Mouse (Mus musculus): ENCODE results near the gene Rnh1. TPM values are rescaled to one million over a fixed set of nuclear protein-coding genes. Genes with fewer than 3 reads are reported as not detected.

Rnh1 gene
- total RNA-seq, 2 experiments from 2014 or later, result 71.5 to 77.6 TPM

DNA sequence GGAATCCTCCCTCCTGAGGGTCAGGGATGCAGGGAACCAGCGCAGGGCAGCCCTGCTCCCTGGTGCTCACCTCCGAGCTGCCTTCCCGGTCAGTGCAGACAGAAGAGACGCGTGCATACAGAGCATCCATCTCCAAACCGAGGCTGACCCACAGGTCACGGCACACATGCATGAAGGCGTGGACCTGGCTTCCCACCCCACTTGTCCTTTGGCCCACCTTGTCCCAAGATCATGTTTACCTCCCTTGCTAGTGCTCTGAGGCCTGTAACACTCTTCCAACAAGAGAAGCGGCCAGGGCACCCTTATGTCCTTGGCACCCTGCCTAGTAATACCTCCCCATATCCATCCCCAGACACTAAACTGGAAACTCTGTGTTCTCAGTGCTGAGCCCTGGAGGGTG lies 56.8 kb downstream of the Rnh1 start:
- no peak for DNase-seq

Small RNA genes within 50 kb of the gene (microRNA-seq; reads per million reads assigned to microRNA genes)
- 110 to 403 reads per million in 2 experiments for gene Mir210

Other genes with a start within 250 kb of the Rnh1 start
- 1 to 10 TPM; 3.5 to 4.3 TPM for gene Pgghg, start 231.5 kb downstream of the Rnh1 start, total RNA-seq (2021)
- gene Ifitm5, start 222.6 kb downstream of the Rnh1 start, total RNA-seq (2021), result under 1 TPM in 1 of 2 experiments, not detected in 1; 0.46 TPM
- gene Gm45717, start 216.9 kb downstream of the Rnh1 start, total RNA-seq (2021), result not detected
- gene Ifitm2, start 216.9 kb downstream of the Rnh1 start, total RNA-seq (2021), result 10 to 100 TPM; 98.8 to 99.4 TPM
- gene Ifitm1, start 205.6 kb downstream of the Rnh1 start, total RNA-seq (2021), result 1 to 10 TPM; 2.6 to 8.3 TPM
- gene Ifitm3, start 162.1 kb downstream of the Rnh1 start, total RNA-seq (2021), result 100 to 1,000 TPM in 1 of 2 experiments, 10 to 100 TPM in 1; 94.8 to 129 TPM
- gene Ifitm6, start 154.9 kb downstream of the Rnh1 start, total RNA-seq (2021), result not detected
- not detected for gene Gm17387, start 143.7 kb downstream of the Rnh1 start, total RNA-seq (2021)
- not detected for gene B4galnt4, start 111.8 kb downstream of the Rnh1 start, total RNA-seq (2021)
- 1 to 10 TPM in 1 of 2 experiments, under 1 TPM in 1; 0.37 to 1.6 TPM for gene Pkp3, start 94.6 kb downstream of the Rnh1 start, total RNA-seq (2021)
- gene Sigirr, start 72.3 kb downstream of the Rnh1 start, total RNA-seq (2021), result 1 to 10 TPM; 4.2 to 4.7 TPM
- not detected for gene Ano9, start 55.1 kb downstream of the Rnh1 start, total RNA-seq (2021)
- 10 to 100 TPM; 28.1 to 30.3 TPM for gene Ptdss2, start 50.5 kb downstream of the Rnh1 start, total RNA-seq (2021)
- 100 to 1,000 TPM in 1 of 2 experiments, 10 to 100 TPM in 1; 91.4 to 103 TPM for gene Hras, start 21.1 kb upstream of the Rnh1 start, total RNA-seq (2021)
- 1 to 10 TPM; 2.0 to 3.4 TPM for gene Lrrc56, start 21.3 kb upstream of the Rnh1 start, total RNA-seq (2021)
- not detected for gene Lmntd2, start 41.2 kb upstream of the Rnh1 start, total RNA-seq (2021)
- gene Rassf7, start 43.0 kb upstream of the Rnh1 start, total RNA-seq (2021), result under 1 TPM; 0.57 to 0.87 TPM
- 10 to 100 TPM; 33.7 to 34.8 TPM for gene Phrf1, start 55.9 kb upstream of the Rnh1 start, total RNA-seq (2021)
- 1 to 10 TPM; 2.3 to 3.1 TPM for gene Irf7, start 93.6 kb upstream of the Rnh1 start, total RNA-seq (2021)
- not detected for gene Cdhr5, start 103.9 kb upstream of the Rnh1 start, total RNA-seq (2021)
- gene Sct, start 106.3 kb upstream of the Rnh1 start, total RNA-seq (2021), result not detected
- gene Drd4, start 119.1 kb upstream of the Rnh1 start, total RNA-seq (2021), result not detected
- 10 to 100 TPM; 11.7 to 12.6 TPM for gene Deaf1, start 154.8 kb upstream of the Rnh1 start, total RNA-seq (2021)
- 10 to 100 TPM; 14.6 to 15.7 TPM for gene Tmem80, start 154.9 kb upstream of the Rnh1 start, total RNA-seq (2021)
- 1 to 10 TPM; 1.7 to 3.0 TPM for gene Eps8l2, start 166.0 kb upstream of the Rnh1 start, total RNA-seq (2021)
- gene Taldo1, start 219.3 kb upstream of the Rnh1 start, total RNA-seq (2021), result 100 to 1,000 TPM; 106 to 141 TPM
- 10 to 100 TPM; 11.3 to 12.4 TPM for gene Gatd1, start 241.3 kb upstream of the Rnh1 start, total RNA-seq (2021)

Data from heart, adult 18-20 months (tissue).